Mouse (Mus musculus): ENCODE measurements at regions not wholly inside any gene's neighbourhood (a gene's known extent, or its start where the extent isn't known, plus 50 kb on each side); places are given as distances from the start of the nearest gene placed in this dataset.

DNA sequence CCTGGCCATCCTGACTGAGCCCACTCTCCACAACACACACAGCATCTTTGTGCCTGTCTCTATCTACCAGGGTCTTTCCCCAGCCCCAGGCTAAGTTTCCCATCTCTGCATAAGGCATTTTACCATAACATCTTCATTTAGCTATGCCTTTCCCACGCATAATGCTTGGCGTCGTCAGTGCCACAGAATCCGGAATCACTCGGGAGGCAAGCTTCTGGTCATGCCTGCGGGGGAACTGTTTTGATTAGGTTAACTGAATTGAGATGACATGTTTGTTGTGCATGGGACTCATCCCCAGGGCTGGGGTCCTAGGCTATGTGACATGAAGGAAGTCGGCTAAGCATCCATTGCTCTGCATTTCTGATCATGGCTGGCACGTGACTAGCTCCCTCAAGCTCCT lies 97.6 kb upstream of the Npas2 start:
- Histone ChIP-seq H3K36me3 (ENCODE audit: control insufficient read depth, insufficient read depth, low read length) (no peaks in the 10 kb centered on the region), H3K9ac (replicated peaks; ENCODE audit: low read depth, low read length) (no peak overlapping the region), H3K4me1 (ENCODE audit: control insufficient read depth, insufficient read depth, low read length) (no peaks in the 10 kb centered on the region), H3K4me3 (ENCODE audit: low read depth, low read length) (no peak overlapping the region), H3K9me3 (ENCODE audit: control insufficient read depth, low read depth, low read length) (no peaks in the 10 kb centered on the region), H3K27me3 (ENCODE audit: control insufficient read depth, insufficient read depth, low read length) (no peaks in the 10 kb centered on the region), H3K27ac (ENCODE audit: low read length) (no peak overlapping the region), H3K4me2 (replicated peaks; ENCODE audit: low read depth, low read length) (no peak overlapping the region)
- WGBS = 93% methylated on average over 8 of the region's 8 CpGs
- ATAC-seq (ENCODE audit: insufficient number of reproducible peaks, insufficient read depth, low FRiP score, low read depth) = no peak

DNA sequence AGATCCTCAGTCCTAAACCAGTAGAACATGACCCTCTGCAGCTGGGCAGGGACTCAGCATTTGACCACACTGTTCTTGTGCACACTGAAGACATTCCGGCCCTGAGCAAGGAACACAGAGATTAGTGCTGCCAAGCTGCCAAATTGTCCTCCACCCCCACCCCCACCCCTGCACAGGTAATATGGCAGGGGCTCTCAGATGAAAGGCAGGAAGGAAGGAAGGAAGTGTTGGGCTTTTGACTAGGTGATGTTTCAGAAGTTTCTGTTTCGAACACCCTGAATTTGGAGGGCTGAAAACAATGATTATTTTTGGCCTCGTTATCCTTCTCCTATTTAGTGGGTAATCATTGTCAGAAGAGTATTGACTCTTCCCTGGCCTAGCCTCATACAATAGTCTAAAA lies 96.8 kb upstream of the Npas2 start:
- Histone ChIP-seq H3K4me2 (replicated peaks; ENCODE audit: low read depth, low read length) (no peak overlapping the region), H3K9ac (replicated peaks; ENCODE audit: low read depth, low read length) (no peak overlapping the region), H3K9me3 (ENCODE audit: control insufficient read depth, low read depth, low read length) (no peaks in the 10 kb centered on the region), H3K27me3 (ENCODE audit: control insufficient read depth, insufficient read depth, low read length) (no peaks in the 10 kb centered on the region), H3K4me1 (ENCODE audit: control insufficient read depth, insufficient read depth, low read length) (no peaks in the 10 kb centered on the region), H3K27ac (ENCODE audit: low read length) (no peak overlapping the region), H3K36me3 (ENCODE audit: control insufficient read depth, insufficient read depth, low read length) (no peaks in the 10 kb centered on the region), H3K4me3 (ENCODE audit: low read depth, low read length) (no peak overlapping the region)
- WGBS = 81% methylated on average over 3 of the region's 3 CpGs
- no peak for ATAC-seq (ENCODE audit: insufficient number of reproducible peaks, insufficient read depth, low FRiP score, low read depth)

DNA sequence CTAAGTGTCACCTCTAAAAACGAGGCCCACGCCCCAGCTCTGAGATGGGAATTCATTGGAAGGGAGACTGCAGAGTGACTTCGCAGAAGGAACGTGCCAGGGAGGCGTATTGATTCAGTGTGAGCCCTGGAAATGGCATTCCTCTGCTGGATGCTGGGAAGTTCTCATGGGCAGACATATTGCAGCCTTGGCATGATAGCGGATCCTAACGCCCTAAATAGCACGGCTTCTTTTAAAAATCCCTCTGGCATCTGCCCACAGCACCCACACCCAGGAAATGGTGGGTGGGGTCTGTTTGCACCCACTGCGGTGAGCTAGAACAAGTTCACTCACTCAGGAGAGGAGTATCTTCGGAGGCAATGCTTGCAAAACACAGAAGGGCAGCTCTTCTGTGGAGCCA lies 96.0 kb upstream of the Npas2 start:
- H3K4me2 ChIP-seq (replicated peaks; ENCODE audit: low read depth, low read length) = no peak overlapping the region
- H3K4me1 ChIP-seq (ENCODE audit: control insufficient read depth, insufficient read depth, low read length) = no peaks in the 10 kb centered on the region
- H3K9ac ChIP-seq (replicated peaks; ENCODE audit: low read depth, low read length) = no peak overlapping the region
- WGBS = 86% methylated on average over 10 of the region's 10 CpGs
- no peaks in the 10 kb centered on the region for H3K9me3 ChIP-seq (ENCODE audit: control insufficient read depth, low read depth, low read length)
- no peaks in the 10 kb centered on the region for H3K36me3 ChIP-seq (ENCODE audit: control insufficient read depth, insufficient read depth, low read length)
- ATAC-seq (ENCODE audit: insufficient number of reproducible peaks, insufficient read depth, low FRiP score, low read depth) = no peak
- no peak overlapping the region for H3K4me3 ChIP-seq (ENCODE audit: low read depth, low read length)
- no peaks in the 10 kb centered on the region for H3K27me3 ChIP-seq (ENCODE audit: control insufficient read depth, insufficient read depth, low read length)
- no peak overlapping the region for H3K27ac ChIP-seq (ENCODE audit: low read length)

DNA sequence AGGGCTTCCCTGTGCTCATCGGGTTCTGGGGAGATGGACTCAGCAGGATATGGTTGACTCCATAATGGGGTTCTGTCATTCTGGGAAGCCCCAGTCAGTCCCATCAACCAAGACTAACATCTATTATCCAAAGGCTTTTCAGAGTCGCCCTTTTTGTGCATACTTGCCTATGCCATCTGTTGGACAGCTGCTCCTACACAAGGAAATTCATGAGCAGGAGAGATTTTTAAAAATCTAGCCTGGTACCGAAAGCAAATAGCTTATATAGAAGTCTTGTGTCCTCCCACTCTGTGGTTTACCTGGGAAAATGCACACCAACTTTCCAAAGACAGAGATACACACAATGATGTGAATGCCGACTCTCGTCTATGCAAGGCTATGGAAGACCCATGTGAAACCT lies 95.4 kb upstream of the Npas2 start:
- no peaks in the 10 kb centered on the region for H3K9me3 ChIP-seq (ENCODE audit: control insufficient read depth, low read depth, low read length)
- no peaks in the 10 kb centered on the region for H3K36me3 ChIP-seq (ENCODE audit: control insufficient read depth, insufficient read depth, low read length)
- no peaks in the 10 kb centered on the region for H3K4me1 ChIP-seq (ENCODE audit: control insufficient read depth, insufficient read depth, low read length)
- no peak overlapping the region for H3K4me3 ChIP-seq (ENCODE audit: low read depth, low read length)
- no peak for ATAC-seq (ENCODE audit: insufficient number of reproducible peaks, insufficient read depth, low FRiP score, low read depth)
- H3K4me2 ChIP-seq (replicated peaks; ENCODE audit: low read depth, low read length) = no peak overlapping the region
- no peak overlapping the region for H3K27ac ChIP-seq (ENCODE audit: low read length)
- no peaks in the 10 kb centered on the region for H3K27me3 ChIP-seq (ENCODE audit: control insufficient read depth, insufficient read depth, low read length)
- WGBS = 91% methylated on average over 5 of the region's 5 CpGs
- no peak overlapping the region for H3K9ac ChIP-seq (replicated peaks; ENCODE audit: low read depth, low read length)

DNA sequence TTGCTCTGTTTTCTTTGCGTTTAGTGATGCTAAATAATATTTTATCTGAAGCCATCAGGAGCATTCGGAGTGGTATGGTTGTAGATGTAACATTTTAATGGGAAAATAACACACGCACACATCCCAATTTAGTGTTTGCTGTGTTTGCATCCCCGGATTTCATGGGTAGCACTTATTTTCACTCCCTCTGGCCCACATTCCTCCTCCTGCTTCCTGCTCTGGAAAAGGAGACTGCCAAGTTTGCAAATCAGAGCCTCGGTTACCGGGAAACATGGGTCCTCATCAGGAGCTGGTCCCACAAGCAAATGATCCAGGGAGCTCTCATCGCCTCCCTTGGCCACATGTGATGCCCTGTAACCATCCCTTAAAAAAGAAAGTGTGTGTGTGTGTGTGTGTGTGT lies 94.3 kb upstream of the Npas2 start:
- no peaks in the 10 kb centered on the region for H3K27me3 ChIP-seq (ENCODE audit: control insufficient read depth, insufficient read depth, low read length)
- H3K4me2 ChIP-seq (replicated peaks; ENCODE audit: low read depth, low read length) = no peak overlapping the region
- no peak overlapping the region for H3K27ac ChIP-seq (ENCODE audit: low read length)
- no peaks in the 10 kb centered on the region for H3K4me1 ChIP-seq (ENCODE audit: control insufficient read depth, insufficient read depth, low read length)
- ATAC-seq (ENCODE audit: insufficient number of reproducible peaks, insufficient read depth, low FRiP score, low read depth) = no peak
- WGBS = 84% methylated on average over 7 of the region's 7 CpGs
- H3K9me3 ChIP-seq (ENCODE audit: control insufficient read depth, low read depth, low read length) = no peaks in the 10 kb centered on the region
- no peak overlapping the region for H3K9ac ChIP-seq (replicated peaks; ENCODE audit: low read depth, low read length)
- no peaks in the 10 kb centered on the region for H3K36me3 ChIP-seq (ENCODE audit: control insufficient read depth, insufficient read depth, low read length)
- H3K4me3 ChIP-seq (ENCODE audit: low read depth, low read length) = no peak overlapping the region

DNA sequence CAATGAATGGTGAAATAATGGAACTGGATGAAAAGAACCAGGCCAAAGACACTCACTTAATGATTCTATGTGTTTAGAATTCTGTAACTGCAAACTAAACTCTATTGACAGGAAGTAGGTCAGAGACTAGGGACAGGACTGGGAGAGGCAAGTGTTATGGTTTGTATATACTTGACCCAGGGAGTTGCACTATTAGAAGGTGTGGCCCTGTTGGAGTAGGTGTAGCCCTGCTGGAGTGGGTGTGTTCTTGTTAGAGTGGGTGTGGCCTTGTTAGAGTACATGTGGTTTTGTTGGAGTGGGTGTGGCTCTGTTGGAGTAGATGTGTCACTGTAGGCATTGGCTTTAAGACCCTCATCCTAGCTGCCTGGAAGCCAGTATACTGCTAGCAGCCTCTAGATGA lies 93.0 kb upstream of the Npas2 start:
- no peak overlapping the region for H3K9ac ChIP-seq (replicated peaks; ENCODE audit: low read depth, low read length)
- no peaks in the 10 kb centered on the region for H3K9me3 ChIP-seq (ENCODE audit: control insufficient read depth, low read depth, low read length)
- no peaks in the 10 kb centered on the region for H3K27me3 ChIP-seq (ENCODE audit: control insufficient read depth, insufficient read depth, low read length)
- 0 out of 2 replicates have a peak, but pooled peaks cover 1% of the 10 kb centered on the region for H3K4me1 ChIP-seq (ENCODE audit: control insufficient read depth, insufficient read depth, low read length)
- H3K27ac ChIP-seq (ENCODE audit: low read length) = no peak overlapping the region
- no peak for ATAC-seq (ENCODE audit: insufficient number of reproducible peaks, insufficient read depth, low FRiP score, low read depth)
- H3K4me3 ChIP-seq (ENCODE audit: low read depth, low read length) = no peak overlapping the region
- H3K4me2 ChIP-seq (replicated peaks; ENCODE audit: low read depth, low read length) = no peak overlapping the region
- no peaks in the 10 kb centered on the region for H3K36me3 ChIP-seq (ENCODE audit: control insufficient read depth, insufficient read depth, low read length)

DNA sequence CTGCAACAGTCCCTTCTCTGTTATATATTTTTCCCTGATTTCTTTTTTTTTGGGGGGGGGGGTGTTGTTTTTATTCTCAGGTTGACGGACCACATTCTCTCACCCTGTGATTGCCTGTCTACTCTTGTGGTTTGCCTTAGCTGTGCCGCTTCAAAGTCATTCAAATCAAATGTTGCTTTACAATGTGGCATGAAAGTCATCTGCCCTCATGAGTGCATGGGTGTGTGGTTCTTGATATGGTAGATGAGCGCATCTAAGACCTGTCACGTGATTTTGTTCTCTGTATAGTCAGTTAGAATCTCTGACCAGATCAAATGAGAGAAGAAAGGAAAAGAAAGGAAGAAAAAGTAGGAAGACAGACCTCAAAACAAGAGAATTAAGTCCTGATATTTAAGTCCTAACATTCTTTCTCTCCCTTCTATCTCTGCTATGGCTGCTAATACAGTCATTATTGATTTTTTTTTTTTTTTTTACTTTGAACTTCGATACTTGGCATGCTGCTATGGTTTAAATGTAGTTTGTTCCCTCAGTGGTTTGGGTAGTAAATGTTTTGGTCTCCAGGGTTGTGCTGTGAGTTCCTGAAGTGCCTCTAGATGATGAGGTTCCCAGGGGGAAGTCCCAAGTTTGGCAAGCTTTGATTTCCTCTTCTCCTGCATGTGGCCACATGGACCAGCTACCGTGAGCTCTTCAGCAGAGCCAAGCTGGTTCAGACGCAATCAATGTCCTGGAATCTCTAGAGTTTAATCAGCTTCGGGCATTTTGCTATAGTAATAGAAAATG lies 91.2 kb upstream of the Npas2 start:
- Histone ChIP-seq H3K27ac (ENCODE audit: low read length) (no peak overlapping the region), H3K9ac (replicated peaks; ENCODE audit: low read depth, low read length) (no peak overlapping the region), H3K4me2 (replicated peaks; ENCODE audit: low read depth, low read length) (no peak overlapping the region), H3K9me3 (ENCODE audit: control insufficient read depth, low read depth, low read length) (no peaks in the 10 kb centered on the region), H3K4me1 (ENCODE audit: control insufficient read depth, insufficient read depth, low read length) (0 out of 2 replicates have a peak, but pooled peaks cover 5% of the 10 kb centered on the region), H3K27me3 (ENCODE audit: control insufficient read depth, insufficient read depth, low read length) (no peaks in the 10 kb centered on the region), H3K4me3 (ENCODE audit: low read depth, low read length) (no peak overlapping the region), H3K36me3 (ENCODE audit: control insufficient read depth, insufficient read depth, low read length) (no peaks in the 10 kb centered on the region)
- no peak for ATAC-seq (ENCODE audit: insufficient number of reproducible peaks, insufficient read depth, low FRiP score, low read depth)
- WGBS = 88% methylated on average over 8 of the region's 8 CpGs

DNA sequence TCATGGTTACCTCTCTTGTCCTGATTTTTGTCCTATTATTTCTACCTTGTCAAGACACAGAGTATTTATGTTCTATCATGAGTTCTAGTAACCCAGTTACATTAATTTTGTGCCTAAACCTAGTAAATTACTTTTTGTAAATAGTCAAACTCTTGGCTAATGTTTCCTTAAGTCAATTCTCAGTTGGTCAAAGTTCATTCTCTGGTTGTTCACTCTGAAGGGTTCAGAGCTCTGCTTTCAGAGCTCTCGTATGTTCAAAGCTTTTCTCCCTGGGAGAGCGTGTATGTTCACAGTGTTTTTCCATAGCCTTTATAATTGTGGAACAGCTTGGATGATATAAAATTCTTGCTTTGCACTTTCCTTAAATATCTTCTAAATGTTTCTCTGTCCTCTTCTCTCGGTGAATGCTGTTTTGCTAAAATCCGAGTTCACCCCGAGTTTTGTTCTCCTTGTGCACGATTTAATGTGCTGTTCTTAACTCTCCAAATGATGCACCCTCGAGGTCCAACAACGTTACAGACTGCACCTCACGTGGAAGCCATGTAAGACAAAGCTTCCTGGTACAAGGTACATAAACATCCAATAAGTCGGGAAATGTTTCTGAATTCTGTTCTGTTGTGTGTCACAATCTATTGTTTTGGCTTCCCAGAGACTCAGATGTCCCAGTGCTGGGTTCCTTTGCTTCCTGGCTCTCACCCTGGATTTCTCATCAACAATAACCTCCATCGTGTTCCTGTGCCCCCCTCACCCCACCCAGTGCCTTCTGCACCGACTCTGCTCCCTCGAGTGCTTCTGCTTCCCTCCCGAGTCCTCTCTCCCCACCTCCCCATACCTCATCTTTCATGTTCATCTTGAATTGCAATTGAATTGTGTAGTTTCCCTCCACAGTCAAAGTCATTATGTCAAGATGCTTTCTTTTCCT lies 90.3 kb upstream of the Npas2 start:
- Histone ChIP-seq H3K4me3 (ENCODE audit: low read depth, low read length) (no peak overlapping the region), H3K27me3 (ENCODE audit: control insufficient read depth, insufficient read depth, low read length) (no peaks in the 10 kb centered on the region), H3K27ac (ENCODE audit: low read length) (no peak overlapping the region), H3K4me1 (ENCODE audit: control insufficient read depth, insufficient read depth, low read length) (0 out of 2 replicates have a peak, but pooled peaks cover 5% of the 10 kb centered on the region), H3K9me3 (ENCODE audit: control insufficient read depth, low read depth, low read length) (no peaks in the 10 kb centered on the region), H3K36me3 (ENCODE audit: control insufficient read depth, insufficient read depth, low read length) (no peaks in the 10 kb centered on the region), H3K4me2 (replicated peaks; ENCODE audit: low read depth, low read length) (no peak overlapping the region), H3K9ac (replicated peaks; ENCODE audit: low read depth, low read length) (no peak overlapping the region)
- no peak for ATAC-seq (ENCODE audit: insufficient number of reproducible peaks, insufficient read depth, low FRiP score, low read depth)
- WGBS = 73% methylated on average over 14 of the region's 14 CpGs
